Comparison of ENCODE assay signal across 8 mouse cellular contexts in the genomic region with DNA sequence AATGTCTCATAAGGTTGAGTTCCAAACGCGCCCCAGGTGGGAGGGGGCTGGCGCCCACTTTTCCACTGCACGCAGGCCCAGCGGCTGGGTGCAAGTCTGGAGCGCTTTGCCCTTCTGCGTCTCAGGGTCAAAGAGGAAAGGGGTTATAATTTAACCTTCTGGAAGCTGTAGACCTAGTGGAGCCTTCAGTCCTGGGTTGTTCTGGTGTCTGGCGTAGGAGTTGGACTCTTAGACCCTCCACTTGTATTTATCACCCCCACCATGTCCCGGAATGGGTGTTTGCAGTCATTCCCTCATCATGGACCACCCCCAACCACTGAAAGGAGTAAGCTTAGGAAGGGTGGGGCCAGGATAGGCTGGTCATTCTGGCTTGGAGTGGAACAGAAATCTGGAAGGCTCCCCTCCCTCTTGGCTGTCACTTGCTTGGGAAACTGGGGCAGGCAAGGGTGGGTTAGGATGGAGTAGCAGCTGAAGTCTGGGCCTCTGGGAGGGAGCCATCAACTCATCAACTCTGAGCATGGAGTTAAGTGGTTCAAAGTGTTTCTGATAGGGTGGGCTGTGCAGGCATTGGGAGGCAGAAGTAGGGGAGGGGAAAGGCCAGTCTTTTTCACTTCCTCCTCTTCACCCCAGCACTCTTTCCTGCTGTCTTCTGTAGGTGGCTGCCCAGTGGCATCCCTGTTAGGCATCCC. TPM values are rescaled to one million over a fixed set of nuclear protein-coding genes. Genes with fewer than 3 reads are reported as not detected.
DNase-seq lines count a peak whose midpoint lies in the region; ATAC-seq lines count a peak whose summit lies in the region.

No protein-coding gene starts in this region.

- no peaks in the 10 kb centered on the region for H3K9me3 ChIP-seq in lung, embryonic 16.5 days (ENCODE audit: control insufficient read depth, low read length)
- H3K9me3 ChIP-seq in forebrain, embryonic 15.5 days: no peaks in the 10 kb centered on the region
- H3K9me3 ChIP-seq in intestine, embryonic 15.5 days: no peaks in the 10 kb centered on the region
- H3K9me3 ChIP-seq in megakaryocyte, embryonic 14.5 days: no peaks in the 10 kb centered on the region

- peaks cover 25% of the 10 kb centered on the region for H3K27me3 ChIP-seq in lung, embryonic 16.5 days (ENCODE audit: control insufficient read depth, insufficient read depth, low read depth, low read length)
- H3K27me3 ChIP-seq in forebrain, embryonic 15.5 days: peaks cover 41% of the 10 kb centered on the region
- H3K27me3 ChIP-seq in intestine, embryonic 15.5 days (replicated peaks): peaks cover 34% of the 10 kb centered on the region
- peaks cover 48% of the 10 kb centered on the region for H3K27me3 ChIP-seq in megakaryocyte, embryonic 14.5 days (replicated peaks)

- no peak overlapping the region for H3K9ac ChIP-seq in lung, embryonic 16.5 days (ENCODE audit: low read length)
- no peak overlapping the region for H3K9ac ChIP-seq in forebrain, embryonic 15.5 days (replicated peaks)
- H3K9ac ChIP-seq in intestine, embryonic 15.5 days: no peak overlapping the region

- H3K4me3 ChIP-seq in lung, embryonic 16.5 days (ENCODE audit: low read length): peak overlapping the region; percentile 61
- H3K4me3 ChIP-seq in forebrain, embryonic 15.5 days: peak overlapping the region; percentile 52
- H3K4me3 ChIP-seq in intestine, embryonic 15.5 days (replicated peaks): peak overlapping the region; percentile 55; the same call in 1 of the 2 replicates
- H3K4me3 ChIP-seq in megakaryocyte, embryonic 14.5 days (replicated peaks): peak overlapping the region; percentile 92

- ATAC-seq in lung, embryonic 16.5 days (ENCODE audit: low read depth): no peak
- ATAC-seq in forebrain, embryonic 15.5 days (replicated peaks): no peak
- peak; percentile 29; the same call in 1 of the 2 replicates for ATAC-seq in intestine, embryonic 15.5 days

- WGBS in lung, embryonic 16.5 days: 40% methylated on average over 9 of the region's 9 CpGs
- 61% methylated on average over 9 of the region's 9 CpGs for WGBS in forebrain, embryonic 15.5 days
- 41% methylated on average over 9 of the region's 9 CpGs for WGBS in intestine, embryonic 15.5 days

- H3K4me2 ChIP-seq in lung, embryonic 16.5 days (ENCODE audit: low read depth, low read length): no peak overlapping the region
- H3K4me2 ChIP-seq in forebrain, embryonic 15.5 days (replicated peaks): peak overlapping the region; percentile 74
- peak overlapping the region; percentile 97 for H3K4me2 ChIP-seq in intestine, embryonic 15.5 days (replicated peaks)

- no peak overlapping the region for H3K27ac ChIP-seq in lung, embryonic 16.5 days (ENCODE audit: low read length)
- no peak overlapping the region for H3K27ac ChIP-seq in forebrain, embryonic 15.5 days (replicated peaks)
- H3K27ac ChIP-seq in intestine, embryonic 15.5 days: no peak overlapping the region

- H3K36me3 ChIP-seq in lung, embryonic 16.5 days (ENCODE audit: control insufficient read depth, insufficient read depth, low read length): no peaks in the 10 kb centered on the region
- H3K36me3 ChIP-seq in forebrain, embryonic 15.5 days: no peaks in the 10 kb centered on the region
- no peaks in the 10 kb centered on the region for H3K36me3 ChIP-seq in intestine, embryonic 15.5 days
- H3K36me3 ChIP-seq in megakaryocyte, embryonic 14.5 days (replicated peaks; ENCODE audit: low read length): no peaks in the 10 kb centered on the region

- H3K4me1 ChIP-seq in lung, embryonic 16.5 days (replicated peaks; ENCODE audit: control insufficient read depth, insufficient read depth, low read length): peaks cover 7% of the 10 kb centered on the region
- H3K4me1 ChIP-seq in forebrain, embryonic 15.5 days: peaks cover 16% of the 10 kb centered on the region
- H3K4me1 ChIP-seq in intestine, embryonic 15.5 days (replicated peaks): peaks cover 9% of the 10 kb centered on the region
- peaks cover 77% of the 10 kb centered on the region for H3K4me1 ChIP-seq in megakaryocyte, embryonic 14.5 days

- DNase-seq in lung, postnatal 25 days (ENCODE audit: low spot score): no peak
- no peak for DNase-seq in right cerebral cortex, postnatal 36 days (ENCODE audit: low spot score in 2 of 2)
- DNase-seq in adrenal gland, postnatal 10 days: no peak
- DNase-seq in ovary, postnatal 14 days (ENCODE audit: low spot score): no peak

RNA-seq across cellular contexts. Expression of gene Fmnl1, which starts 0.9 kb away (rescaled TPM):
- 2.9 and 3.0 TPM in 2 replicates for polyA plus RNA-seq in lung, embryonic 16.5 days (2015; fragmentation: Nextera tagmentation; extraction: Ambion mirVana)
- polyA plus RNA-seq in forebrain, embryonic 15.5 days (2015; fragmentation: Nextera tagmentation; extraction: Ambion mirVana): 1.7 and 3.1 TPM in 2 replicates
- polyA plus RNA-seq in intestine, embryonic 15.5 days (2015; fragmentation: Nextera tagmentation; extraction: Ambion mirVana): 2.0 and 2.2 TPM in 2 replicates
- 25.5 and 36.6 TPM in 2 replicates for polyA plus RNA-seq in megakaryocyte, embryonic 14.5 days (2012; ENCODE audit: insufficient read depth, low replicate concordance)
- 10 to 100 TPM; 17.7 to 20.5 TPM for total RNA-seq in adrenal gland, postnatal 10 days (2021)

RNA-seq across cellular contexts. Expression of gene 1700023F06Rik, which starts 36.5 kb away (rescaled TPM):
- polyA plus RNA-seq in lung, embryonic 16.5 days (2015; fragmentation: Nextera tagmentation; extraction: Ambion mirVana): 0.44 TPM in 2 replicates
- polyA plus RNA-seq in forebrain, embryonic 15.5 days (2015; fragmentation: Nextera tagmentation; extraction: Ambion mirVana): 0.75 and 0.98 TPM in 2 replicates
- 0.73 and 1.0 TPM in 2 replicates for polyA plus RNA-seq in intestine, embryonic 15.5 days (2015; fragmentation: Nextera tagmentation; extraction: Ambion mirVana)
- not detected in 2 replicates for polyA plus RNA-seq in megakaryocyte, embryonic 14.5 days (2012; ENCODE audit: insufficient read depth, low replicate concordance)
- total RNA-seq in adrenal gland, postnatal 10 days (2021): under 1 TPM in 1 of 2 experiments, not detected in 1; 0.27 TPM

RNA-seq across cellular contexts. Expression of gene Hexim2, which starts 39.6 kb away (rescaled TPM):
- 8.7 and 10.1 TPM in 2 replicates for polyA plus RNA-seq in lung, embryonic 16.5 days (2015; fragmentation: Nextera tagmentation; extraction: Ambion mirVana)
- polyA plus RNA-seq in forebrain, embryonic 15.5 days (2015; fragmentation: Nextera tagmentation; extraction: Ambion mirVana): 20.8 and 23.8 TPM in 2 replicates
- 7.9 and 8.8 TPM in 2 replicates for polyA plus RNA-seq in intestine, embryonic 15.5 days (2015; fragmentation: Nextera tagmentation; extraction: Ambion mirVana)
- 73.5 and 168 TPM in 2 replicates for polyA plus RNA-seq in megakaryocyte, embryonic 14.5 days (2012; ENCODE audit: insufficient read depth, low replicate concordance)
- total RNA-seq in adrenal gland, postnatal 10 days (2021): 1 to 10 TPM; 4.8 to 8.9 TPM

RNA-seq across cellular contexts. Expression of gene Spata32, which starts 46.4 kb away (rescaled TPM):
- polyA plus RNA-seq in lung, embryonic 16.5 days (2015; fragmentation: Nextera tagmentation; extraction: Ambion mirVana): not detected in 2 replicates
- polyA plus RNA-seq in forebrain, embryonic 15.5 days (2015; fragmentation: Nextera tagmentation; extraction: Ambion mirVana): 0.15 and 0.38 TPM in 2 replicates
- not detected in 2 replicates for polyA plus RNA-seq in intestine, embryonic 15.5 days (2015; fragmentation: Nextera tagmentation; extraction: Ambion mirVana)
- polyA plus RNA-seq in megakaryocyte, embryonic 14.5 days (2012; ENCODE audit: insufficient read depth, low replicate concordance): not detected in 2 replicates
- not detected for total RNA-seq in adrenal gland, postnatal 10 days (2021)

RNA-seq across cellular contexts. Expression of gene Hexim1, which starts 55.8 kb away (rescaled TPM):
- polyA plus RNA-seq in lung, embryonic 16.5 days (2015; fragmentation: Nextera tagmentation; extraction: Ambion mirVana): 4.6 and 5.2 TPM in 2 replicates
- 3.4 and 3.8 TPM in 2 replicates for polyA plus RNA-seq in forebrain, embryonic 15.5 days (2015; fragmentation: Nextera tagmentation; extraction: Ambion mirVana)
- 4.1 and 4.7 TPM in 2 replicates for polyA plus RNA-seq in intestine, embryonic 15.5 days (2015; fragmentation: Nextera tagmentation; extraction: Ambion mirVana)
- 24.4 and 98.1 TPM in 2 replicates for polyA plus RNA-seq in megakaryocyte, embryonic 14.5 days (2012; ENCODE audit: insufficient read depth, low replicate concordance)
- total RNA-seq in adrenal gland, postnatal 10 days (2021): 10 to 100 TPM; 49.6 to 50.1 TPM
